Mouse (Mus musculus) G1E (cell line): ENCODE data around the gene Wnt1.

ENCODE experiments used
- CTCF ChIP-seq: IDR thresholded peaks from 2 replicates; pipeline ENCODE4 v1.5.1; 2012; ENCODE audit warnings: low read depth, low read length, inconsistent platforms, mixed read lengths
- GATA1 ChIP-seq: IDR thresholded peaks from 2 replicates; pipeline ENCODE4 v1.6.1; 2012; ENCODE audit warnings: borderline replicate concordance, low read length, inconsistent platforms, mixed read lengths
- GATA2 ChIP-seq: IDR thresholded peaks from 2 replicates; pipeline ENCODE4 v1.6.1; 2012; ENCODE audit warnings: low read depth, low read length, inconsistent platforms, borderline replicate concordance
- TAL1 ChIP-seq: conservative IDR thresholded peaks from 2 replicates; pipeline ENCODE4 v1.6.1; 2012; ENCODE audit warnings: low read depth, low read length, inconsistent platforms, mixed read lengths

- no peak for TF ChIP-seq CTCF
- no peak for TF ChIP-seq TAL1
- TF ChIP-seq GATA1, result no peak
- TF ChIP-seq GATA2, result no peak
These were observed 42.4 kb upstream of the Wnt1 start for GRCm38 (mm10) chr15:98747296-98747695.
